In genomic region chr2:170006829-170007228, GRCm38 (mm10) we compare ENCODE assay signal across 16 mouse cellular contexts.
DNase-seq lines count a peak whose midpoint lies in the region; ATAC-seq and TF ChIP-seq lines count a peak whose summit lies in the region.
"Had no signal": no experiment of that assay in that cellular context is flagged by ENCODE, and none has a peak within 500 bp of the region (broad histone marks: within the 10 kb centered on the region; RNA-seq: fewer than 3 reads in every experiment).

No protein-coding gene starts in this region.

- no peaks in the 10 kb centered on the region for H3K79me2 ChIP-seq in heart, adult 2 months (replicated peaks; ENCODE audit: control insufficient read depth, insufficient read depth, low read length)

- intact Hi-C loops in heart, adult 2 months (cut with DNase I) = no loop called here
- intact Hi-C loops in heart, postnatal 10 days (cut with DNase I) = no loop called here
- intact Hi-C loops in gastrocnemius, postnatal 14 days (cut with DNase I; ENCODE audit: low total_unique reads) = no loop called here

- WGBS in heart, adult 2 months = 72% methylated on average over 8 of the region's 8 CpGs
- WGBS in liver, postnatal 0 days (ENCODE audit: insufficient replicate concordance) = 77% methylated on average over 8 of the region's 8 CpGs
- WGBS in stomach, postnatal 0 days = 66% methylated on average over 8 of the region's 8 CpGs

- peaks cover 5% of the 10 kb centered on the region; the same call in 1 of the 2 replicates for H3K9me3 ChIP-seq in liver, postnatal 0 days (ENCODE audit: low read length)
- H3K9me3 ChIP-seq in stomach, postnatal 0 days (ENCODE audit: control insufficient read depth, low read length) = no peaks in the 10 kb centered on the region
- H3K9me3 ChIP-seq: embryonic facial prominence, embryonic 12.5 days; intestine, embryonic 15.5 days; limb, embryonic 15.5 days had no signal

- H3K36me3 ChIP-seq in heart, adult 2 months (ENCODE audit: control insufficient read depth, insufficient read depth, low read length) = no peaks in the 10 kb centered on the region
- no peaks in the 10 kb centered on the region for H3K36me3 ChIP-seq in liver, postnatal 0 days (replicated peaks; ENCODE audit: insufficient read depth, low read length)
- no peaks in the 10 kb centered on the region for H3K36me3 ChIP-seq in stomach, postnatal 0 days (ENCODE audit: control insufficient read depth, insufficient read depth, low read length)
- H3K36me3 ChIP-seq: embryonic facial prominence, embryonic 12.5 days; forebrain, embryonic 10.5 days; G1E; intestine, embryonic 15.5 days; limb, embryonic 15.5 days; neural tube, embryonic 12.5 days had no signal

- no peak overlapping the region for H3K27ac ChIP-seq in heart, adult 2 months
- 0 out of 2 replicates have a peak overlapping the region, but pooled peaks have one; percentile 25 for H3K27ac ChIP-seq in liver, postnatal 0 days (ENCODE audit: low read depth)
- H3K27ac ChIP-seq in stomach, postnatal 0 days (replicated peaks) = peak overlapping the region; percentile 45
- H3K27ac ChIP-seq: embryonic facial prominence, embryonic 12.5 days; forebrain, embryonic 10.5 days; intestine, embryonic 15.5 days; left cerebral cortex, adult 2 months; limb, embryonic 15.5 days; neural tube, embryonic 12.5 days had no signal

- peak; percentile 7 to 19 for DNase-seq in heart, adult 2 months
- DNase-seq in heart, postnatal 10 days = no peak
- no peak for DNase-seq in liver, postnatal 0 days
- no peak for DNase-seq in liver
- DNase-seq in gastrocnemius, postnatal 14 days = peak; percentile 14
- DNase-seq in stomach, postnatal 0 days (ENCODE audit: low spot score) = no peak
- DNase-seq in spleen, postnatal 10 days (ENCODE audit: low spot score in 2 of 2) = no peak
- DNase-seq: adrenal gland, postnatal 10 days; cerebellum, postnatal 14 days had no signal

- H3K9ac ChIP-seq in heart, adult 2 months (ENCODE audit: low read depth, low read length) = no peak overlapping the region
- H3K9ac ChIP-seq in liver, postnatal 0 days (replicated peaks) = no peak overlapping the region
- H3K9ac ChIP-seq in stomach, postnatal 0 days (ENCODE audit: low read length) = no peak overlapping the region
- H3K9ac ChIP-seq: embryonic facial prominence, embryonic 12.5 days; intestine, embryonic 15.5 days; limb, embryonic 15.5 days; neural tube, embryonic 12.5 days had no signal

- no peak for TF ChIP-seq EP300 in heart, adult 2 months (IDR thresholded peaks at IDR 0.05; ENCODE audit: insufficient read depth, low read depth, low read length)
- no peak for TF ChIP-seq EP300 in liver, postnatal 0 days (IDR thresholded peaks at IDR 0.05; ENCODE audit: low read depth)
- no peak for TF ChIP-seq EP300 in stomach, postnatal 0 days (optimal IDR thresholded peaks at IDR 0.05)

- no peak for TF ChIP-seq CTCF in heart, adult 2 months (IDR thresholded peaks at IDR 0.05)
- TF ChIP-seq CTCF in liver, postnatal 0 days (IDR thresholded peaks at IDR 0.05; ENCODE audit: low read depth) = no peak
- no peak for TF ChIP-seq CTCF in stomach, postnatal 0 days (IDR thresholded peaks at IDR 0.05; ENCODE audit: low read depth)

- no peak overlapping the region for H3K4me2 ChIP-seq in liver, postnatal 0 days (ENCODE audit: low read depth, low read length)
- H3K4me2 ChIP-seq in stomach, postnatal 0 days (replicated peaks; ENCODE audit: low read depth) = no peak overlapping the region
- H3K4me2 ChIP-seq: embryonic facial prominence, embryonic 12.5 days; intestine, embryonic 15.5 days; limb, embryonic 15.5 days; neural tube, embryonic 12.5 days had no signal

- no peak overlapping the region for H3K4me3 ChIP-seq in heart, adult 2 months
- no peak overlapping the region for H3K4me3 ChIP-seq in liver, postnatal 0 days (ENCODE audit: low read depth, low read length)
- no peak overlapping the region for H3K4me3 ChIP-seq in stomach, postnatal 0 days (ENCODE audit: low read depth, low read length)
- H3K4me3 ChIP-seq: embryonic facial prominence, embryonic 12.5 days; forebrain, embryonic 10.5 days; intestine, embryonic 15.5 days; left cerebral cortex, adult 2 months; limb, embryonic 15.5 days; neural tube, embryonic 12.5 days had no signal

- H3K4me1 ChIP-seq in heart, adult 2 months (ENCODE audit: control insufficient read depth, insufficient read depth, low read length) = no peaks in the 10 kb centered on the region
- H3K4me1 ChIP-seq in liver, postnatal 0 days (ENCODE audit: insufficient read depth) = peaks cover 7% of the 10 kb centered on the region; the same call in 1 of the 2 replicates
- no peaks in the 10 kb centered on the region for H3K4me1 ChIP-seq in stomach, postnatal 0 days (replicated peaks; ENCODE audit: control insufficient read depth, insufficient read depth)

- no peak for TF ChIP-seq POLR2A in heart, adult 2 months (IDR thresholded peaks at IDR 0.05; ENCODE audit: insufficient read depth, low read depth, low read length)

- H3K27me3 ChIP-seq in heart, adult 2 months (ENCODE audit: control insufficient read depth, insufficient read depth, low read length) = no peaks in the 10 kb centered on the region
- H3K27me3 ChIP-seq in liver, postnatal 0 days (ENCODE audit: insufficient read depth, low read length) = no peaks in the 10 kb centered on the region
- no peaks in the 10 kb centered on the region for H3K27me3 ChIP-seq in stomach, postnatal 0 days (ENCODE audit: control insufficient read depth, insufficient read depth, low read length)
- H3K27me3 ChIP-seq: embryonic facial prominence, embryonic 12.5 days; intestine, embryonic 15.5 days; limb, embryonic 15.5 days; neural tube, embryonic 12.5 days had no signal

- ATAC-seq in liver, postnatal 0 days = no peak
- ATAC-seq in stomach, postnatal 0 days (ENCODE audit: low FRiP score, low TSS enrichment) = no peak
- ATAC-seq: intestine, embryonic 15.5 days had no signal

Comparison
In these comparisons a context has a peak if more than half of its experiments do, and no peak if none do; other contexts are left out.
1. DNase-seq: peak in heart, adult 2 months (2 of 2) and gastrocnemius, postnatal 14 days (single experiment); none in heart, postnatal 10 days (0 of 2), liver, postnatal 0 days (single experiment), liver (single experiment), stomach, postnatal 0 days (single experiment) and spleen, postnatal 10 days (0 of 2).